Mouse (Mus musculus): ENCODE data around the gene Cacng7. TPM values are rescaled to one million over a fixed set of nuclear protein-coding genes. Genes with fewer than 3 reads are reported as not detected.

The Cacng7 gene
- polyA plus RNA-seq, 1 experiment from 2014 or later, result 4.0 TPM

DNA sequence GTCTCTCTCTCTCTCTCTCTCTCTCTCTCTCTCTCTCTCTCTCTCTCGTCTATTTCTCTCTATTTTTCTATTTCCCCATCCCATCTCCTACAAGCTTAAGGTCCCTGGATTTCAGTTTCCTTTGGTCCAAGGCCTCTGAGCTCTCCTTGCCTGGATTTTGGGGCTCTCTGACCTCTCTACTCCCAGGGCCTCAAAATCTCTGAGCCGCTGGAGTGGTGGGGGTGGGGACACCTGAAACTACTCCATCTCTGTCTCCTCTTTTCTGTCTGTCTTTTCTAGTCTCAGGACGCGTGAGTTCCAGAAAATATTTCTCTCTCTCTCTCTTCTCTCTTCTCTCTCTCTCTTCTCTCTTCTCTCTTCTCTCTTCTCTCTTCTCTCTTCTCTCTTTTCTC lies 535 bp upstream of the Cacng7 start:
- peak overlapping the region; percentile 92 for H3K27ac ChIP-seq
- peaks cover 3% of the 10 kb centered on the region; the same call in 1 of the 2 replicates for H3K27me3 ChIP-seq
- H3K36me3 ChIP-seq (replicated peaks), result no peaks in the 10 kb centered on the region; the same call in 1 of the 2 replicates
- H3K9ac ChIP-seq, result peak overlapping the region; percentile 84
- peak overlapping the region; percentile 70 for H3K4me3 ChIP-seq (replicated peaks)
- peak; percentile 18 for ATAC-seq (ENCODE audit: low FRiP score)
- peaks cover 34% of the 10 kb centered on the region for H3K4me1 ChIP-seq
- 0% methylated on average over 4 of the region's 4 CpGs for WGBS
- H3K9me3 ChIP-seq, result no peaks in the 10 kb centered on the region
- H3K4me2 ChIP-seq, result peak overlapping the region; percentile 73

DNA sequence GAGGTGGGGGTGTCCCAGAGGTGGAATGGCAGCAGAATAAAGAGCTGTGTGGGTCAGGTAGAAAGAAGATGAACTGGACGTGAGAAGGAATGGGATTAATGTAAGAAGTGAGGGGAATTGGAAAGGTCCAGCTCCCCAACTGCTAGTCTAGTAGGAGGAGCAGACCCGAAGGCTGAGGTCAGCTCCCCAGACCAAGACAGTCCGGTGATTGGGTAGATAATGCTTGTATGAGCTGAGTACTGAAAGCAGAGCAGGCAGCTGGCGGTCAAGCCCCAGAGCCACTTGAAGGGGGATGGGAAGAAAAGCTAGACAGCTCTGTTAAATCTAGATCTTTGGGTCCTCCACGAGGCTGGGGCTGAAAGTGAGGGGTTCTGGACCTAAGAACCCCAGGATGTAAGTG lies 787 bp downstream of the Cacng7 start:
- ATAC-seq (ENCODE audit: low FRiP score), result no peak
- H3K27ac ChIP-seq, result peak overlapping the region; percentile 92; the same call in 1 of the 2 replicates

DNA sequence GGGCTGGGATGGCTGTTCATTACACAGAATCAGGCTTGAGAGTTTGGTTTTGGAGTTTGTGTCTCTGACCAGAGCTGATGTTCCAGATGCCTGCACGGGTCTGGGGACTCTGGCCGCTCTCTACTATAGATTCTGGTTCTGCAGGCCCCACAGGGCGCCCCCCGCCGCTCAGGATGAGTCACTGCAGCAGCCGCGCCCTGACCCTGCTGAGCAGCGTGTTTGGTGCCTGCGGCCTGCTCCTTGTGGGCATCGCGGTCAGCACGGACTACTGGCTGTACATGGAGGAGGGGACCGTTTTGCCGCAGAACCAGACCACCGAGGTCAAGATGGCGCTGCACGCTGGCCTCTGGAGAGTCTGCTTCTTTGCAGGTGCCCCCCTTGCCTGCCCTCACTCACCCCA lies 3.7 kb downstream of the Cacng7 start:
- WGBS, result 61% methylated on average over 17 of the region's 17 CpGs
- Histone ChIP-seq H3K4me2 (no peak overlapping the region), H3K27ac (no peak overlapping the region), H3K9ac (no peak overlapping the region), H3K4me3 (replicated peaks) (no peak overlapping the region), H3K27me3 (no peaks in the 10 kb centered on the region), H3K36me3 (replicated peaks) (peaks cover 32% of the 10 kb centered on the region), H3K4me1 (peaks cover 22% of the 10 kb centered on the region), H3K9me3 (no peaks in the 10 kb centered on the region)
- no peak for ATAC-seq (ENCODE audit: low FRiP score)

More for the DNA sequence above, 787 bp downstream of the Cacng7 start:
- 6% methylated on average over 5 of the region's 5 CpGs for WGBS
- peak overlapping the region; percentile 84 for H3K9ac ChIP-seq
- peak overlapping the region; percentile 73 for H3K4me2 ChIP-seq
- H3K4me3 ChIP-seq (replicated peaks), result peak overlapping the region; percentile 70
- H3K27me3 ChIP-seq, result peaks cover 3% of the 10 kb centered on the region; the same call in 1 of the 2 replicates
- H3K36me3 ChIP-seq (replicated peaks), result peaks cover 9% of the 10 kb centered on the region
- H3K9me3 ChIP-seq, result no peaks in the 10 kb centered on the region
- peaks cover 34% of the 10 kb centered on the region for H3K4me1 ChIP-seq

GRCm38 (mm10) chr7:3338286-3338935 lies 5.7 kb downstream of the Cacng7 start:
- H3K9ac ChIP-seq, result no peak overlapping the region
- no peaks in the 10 kb centered on the region for H3K27me3 ChIP-seq
- H3K9me3 ChIP-seq, result no peaks in the 10 kb centered on the region
- no peak overlapping the region for H3K27ac ChIP-seq
- peaks cover 47% of the 10 kb centered on the region for H3K36me3 ChIP-seq (replicated peaks)
- 85% methylated on average over 11 of the region's 11 CpGs for WGBS
- H3K4me1 ChIP-seq, result peaks cover 20% of the 10 kb centered on the region
- ATAC-seq (ENCODE audit: low FRiP score), result no peak
- H3K4me3 ChIP-seq (replicated peaks), result no peak overlapping the region
- no peak overlapping the region for H3K4me2 ChIP-seq

DNA sequence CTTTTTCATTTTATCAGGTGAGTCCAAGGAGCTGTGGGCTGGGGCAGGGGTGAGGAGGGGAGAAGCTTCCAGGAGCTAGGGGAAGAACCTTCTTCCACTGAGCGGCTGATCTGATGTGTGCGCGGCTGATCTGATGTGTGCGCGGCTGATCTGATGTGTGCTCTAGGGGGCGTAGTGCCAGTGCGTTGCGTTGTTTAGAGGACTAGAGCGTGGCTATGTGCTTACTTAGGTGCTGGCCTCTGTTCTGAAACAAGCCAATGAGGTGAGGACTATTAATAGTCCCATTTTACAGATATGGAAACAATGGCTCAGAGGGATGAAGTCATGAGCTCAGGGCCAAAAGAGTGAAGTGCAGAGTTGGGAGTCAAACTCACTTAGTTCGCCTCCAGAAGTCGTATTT lies 6.3 kb downstream of the Cacng7 start:
- WGBS, result 94% methylated on average over 11 of the region's 11 CpGs
- Histone ChIP-seq H3K9ac (no peak overlapping the region), H3K27ac (no peak overlapping the region), H3K4me1 (peaks cover 14% of the 10 kb centered on the region), H3K36me3 (replicated peaks) (peaks cover 52% of the 10 kb centered on the region), H3K9me3 (no peaks in the 10 kb centered on the region), H3K27me3 (no peaks in the 10 kb centered on the region), H3K4me2 (no peak overlapping the region), H3K4me3 (replicated peaks) (no peak overlapping the region)
- no peak for ATAC-seq (ENCODE audit: low FRiP score)

DNA sequence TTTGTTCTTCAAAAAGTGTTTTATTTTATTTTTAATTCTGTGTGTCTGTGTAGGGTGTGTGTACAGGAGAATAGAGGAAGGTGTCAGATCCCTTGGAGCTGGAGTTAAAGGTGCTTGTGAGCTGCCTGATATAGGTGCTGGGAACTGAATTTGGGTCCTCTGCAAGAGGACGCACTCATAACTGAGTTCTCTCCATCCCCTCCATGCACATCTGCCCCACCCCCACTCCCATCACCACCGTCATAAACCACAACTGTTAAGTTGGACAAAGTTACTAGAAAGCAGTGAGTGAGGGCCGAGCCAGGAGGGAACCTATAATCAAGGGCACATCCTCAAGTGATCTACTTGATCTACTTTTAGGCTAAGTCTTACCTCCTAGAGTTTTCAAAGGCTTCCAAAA lies 11.1 kb downstream of the Cacng7 start:
- 91% methylated on average over 3 of the region's 3 CpGs for WGBS
- ATAC-seq (ENCODE audit: low FRiP score), result no peak
- Histone ChIP-seq H3K36me3 (replicated peaks) (peaks cover 80% of the 10 kb centered on the region), H3K4me1 (no peaks in the 10 kb centered on the region), H3K9ac (no peak overlapping the region), H3K4me3 (replicated peaks) (no peak overlapping the region), H3K27ac (no peak overlapping the region), H3K27me3 (no peaks in the 10 kb centered on the region), H3K9me3 (no peaks in the 10 kb centered on the region), H3K4me2 (no peak overlapping the region)

- Histone ChIP-seq H3K4me1 (no peaks in the 10 kb centered on the region), H3K4me3 (replicated peaks) (no peak overlapping the region), H3K9me3 (no peaks in the 10 kb centered on the region), H3K9ac (no peak overlapping the region), H3K27ac (no peak overlapping the region), H3K27me3 (no peaks in the 10 kb centered on the region), H3K4me2 (no peak overlapping the region), H3K36me3 (replicated peaks) (peaks cover 85% of the 10 kb centered on the region)
- no peak for ATAC-seq (ENCODE audit: low FRiP score)
- 90% methylated on average over 3 of the region's 3 CpGs for WGBS
Measured at GRCm38 (mm10) chr7:3345301-3345700, 12.5 kb downstream of the Cacng7 start.

DNA sequence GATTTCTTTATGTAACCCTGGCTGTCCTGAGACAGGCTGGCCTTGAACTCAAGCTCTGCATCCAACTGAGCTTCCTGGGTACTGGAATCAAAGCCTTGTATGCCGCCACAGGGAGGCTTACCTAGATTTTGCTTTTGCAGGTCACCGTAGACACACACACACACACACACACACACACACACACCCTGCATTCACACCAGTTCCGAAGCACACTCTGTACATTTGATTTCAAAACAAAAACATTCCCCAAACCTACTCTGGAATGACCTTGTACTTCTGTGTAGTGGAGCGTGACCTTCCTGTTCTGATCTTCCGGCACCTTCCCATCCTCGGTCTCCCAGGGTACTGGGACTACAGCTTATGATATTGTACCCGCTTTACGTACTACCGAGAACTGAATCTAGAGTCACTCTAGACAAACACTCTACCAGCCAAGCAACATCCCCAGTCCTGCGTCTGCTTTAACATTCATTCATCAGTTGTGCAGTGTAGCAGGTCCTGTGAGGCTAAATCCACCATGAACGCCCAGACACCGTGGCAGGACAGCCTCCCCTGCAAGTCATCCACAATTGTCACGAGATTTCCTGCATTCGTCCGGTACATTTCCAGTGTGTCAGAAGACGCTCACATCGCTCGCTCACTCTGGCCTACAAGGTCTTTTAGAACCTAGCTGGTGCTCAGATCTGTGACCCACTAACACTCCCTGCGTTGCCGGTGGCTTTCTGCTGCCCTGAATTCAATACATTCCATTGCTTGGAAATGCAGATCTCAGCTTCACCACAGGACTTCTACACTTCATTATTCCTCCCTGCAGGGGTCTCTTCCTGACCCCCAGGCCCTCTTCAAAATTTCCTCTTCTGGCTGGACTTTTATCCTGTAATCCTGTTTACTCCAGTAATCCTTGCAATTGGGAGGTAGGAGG lies 14.9 kb downstream of the Cacng7 start:
- Histone ChIP-seq H3K9me3 (no peaks in the 10 kb centered on the region), H3K9ac (no peak overlapping the region), H3K4me1 (no peaks in the 10 kb centered on the region), H3K27me3 (no peaks in the 10 kb centered on the region), H3K27ac (no peak overlapping the region), H3K4me3 (replicated peaks) (no peak overlapping the region), H3K36me3 (replicated peaks) (peaks cover 87% of the 10 kb centered on the region), H3K4me2 (no peak overlapping the region)
- WGBS, result 31% methylated on average over 20 of the region's 20 CpGs
- ATAC-seq (ENCODE audit: low FRiP score), result no peak

DNA sequence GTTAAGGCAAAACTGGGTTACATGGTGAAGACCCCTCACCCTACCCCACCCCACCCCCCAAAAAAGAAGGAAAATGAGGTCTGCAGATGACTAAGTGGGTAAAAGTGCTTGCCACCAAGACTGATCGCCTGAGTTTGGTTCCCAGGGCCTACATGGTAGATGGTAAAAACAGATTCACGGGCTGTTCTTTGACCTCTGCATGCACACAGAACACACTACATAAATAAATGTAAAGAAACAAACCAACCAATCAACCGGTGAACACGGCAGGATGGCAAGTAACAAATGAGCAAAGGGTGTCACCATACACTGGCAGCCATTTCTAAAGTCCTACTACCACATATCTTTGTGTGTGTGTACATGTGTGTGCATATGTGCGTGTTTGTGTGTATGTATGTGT lies 15.6 kb downstream of the Cacng7 start:
- 55% methylated on average over 5 of the region's 5 CpGs for WGBS
- no peak overlapping the region for H3K9ac ChIP-seq
- no peaks in the 10 kb centered on the region for H3K27me3 ChIP-seq
- ATAC-seq (ENCODE audit: low FRiP score), result no peak
- peaks cover 87% of the 10 kb centered on the region for H3K36me3 ChIP-seq (replicated peaks)
- no peaks in the 10 kb centered on the region for H3K9me3 ChIP-seq
- H3K4me3 ChIP-seq (replicated peaks), result no peak overlapping the region
- H3K4me2 ChIP-seq, result no peak overlapping the region
- H3K4me1 ChIP-seq, result no peaks in the 10 kb centered on the region
- H3K27ac ChIP-seq, result no peak overlapping the region

DNA sequence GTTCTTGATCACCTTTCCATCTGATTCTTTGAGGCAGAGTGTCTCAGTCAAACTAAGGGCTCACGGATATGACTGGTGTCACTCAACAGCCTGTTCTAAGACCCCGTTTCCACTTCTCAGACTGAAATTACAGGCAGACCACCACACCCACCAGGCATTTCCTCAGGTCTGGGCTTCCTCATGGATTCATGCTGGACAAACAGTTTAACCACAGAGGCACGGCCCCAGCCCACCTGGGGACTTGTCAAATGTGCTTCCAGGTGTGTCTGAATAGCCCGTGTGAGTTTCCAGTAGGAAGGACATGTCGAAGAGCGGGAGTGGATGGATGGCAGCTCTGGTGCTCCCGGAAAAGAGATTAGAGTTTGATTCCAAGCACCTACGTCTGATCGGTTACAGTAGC lies 17.0 kb downstream of the Cacng7 start:
- Histone ChIP-seq H3K27me3 (no peaks in the 10 kb centered on the region), H3K4me1 (no peaks in the 10 kb centered on the region), H3K9ac (no peak overlapping the region), H3K4me2 (no peak overlapping the region), H3K27ac (no peak overlapping the region), H3K36me3 (replicated peaks) (peaks cover 79% of the 10 kb centered on the region), H3K9me3 (no peaks in the 10 kb centered on the region), H3K4me3 (replicated peaks) (no peak overlapping the region)
- 91% methylated on average over 9 of the region's 9 CpGs for WGBS
- no peak for ATAC-seq (ENCODE audit: low FRiP score)

DNA sequence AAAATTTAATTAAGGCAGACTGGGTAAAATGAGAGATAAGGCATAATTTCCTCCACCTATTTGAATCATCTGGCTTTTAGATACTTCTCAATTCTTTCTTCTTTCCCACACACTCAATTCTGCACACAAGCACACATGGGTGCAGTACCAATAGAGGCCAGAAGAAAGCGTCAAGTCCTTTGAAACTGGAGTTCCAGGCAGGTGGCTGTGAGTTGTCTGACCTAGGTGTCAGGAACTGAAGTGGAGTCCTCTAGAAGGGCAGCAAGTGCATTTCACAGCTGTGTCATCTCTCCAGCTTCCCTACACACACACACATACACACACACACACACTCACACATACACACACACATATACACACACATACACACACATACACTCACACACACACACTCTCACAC lies 18.8 kb downstream of the Cacng7 start:
- Histone ChIP-seq H3K36me3 (replicated peaks) (peaks cover 77% of the 10 kb centered on the region), H3K9me3 (no peaks in the 10 kb centered on the region), H3K4me1 (no peaks in the 10 kb centered on the region), H3K4me2 (no peak overlapping the region), H3K4me3 (replicated peaks) (no peak overlapping the region), H3K27me3 (no peaks in the 10 kb centered on the region), H3K9ac (no peak overlapping the region), H3K27ac (no peak overlapping the region)
- ATAC-seq (ENCODE audit: low FRiP score), result no peak
- WGBS, result 88% methylated on average over 1 of the region's 1 CpGs

- Histone ChIP-seq H3K9me3 (no peaks in the 10 kb centered on the region), H3K4me1 (no peaks in the 10 kb centered on the region), H3K36me3 (replicated peaks) (peaks cover 71% of the 10 kb centered on the region), H3K9ac (no peak overlapping the region), H3K27me3 (no peaks in the 10 kb centered on the region), H3K27ac (no peak overlapping the region), H3K4me2 (no peak overlapping the region), H3K4me3 (replicated peaks) (no peak overlapping the region)
- no peak for ATAC-seq (ENCODE audit: low FRiP score)
- 86% methylated on average over 5 of the region's 6 CpGs for WGBS
Measured at GRCm38 (mm10) chr7:3354850-3355249, 22.1 kb downstream of the Cacng7 start.

Data from forebrain, embryonic 12.5 days (tissue).